ENCODE assay signal across 17 mouse cellular contexts in the genomic region with DNA sequence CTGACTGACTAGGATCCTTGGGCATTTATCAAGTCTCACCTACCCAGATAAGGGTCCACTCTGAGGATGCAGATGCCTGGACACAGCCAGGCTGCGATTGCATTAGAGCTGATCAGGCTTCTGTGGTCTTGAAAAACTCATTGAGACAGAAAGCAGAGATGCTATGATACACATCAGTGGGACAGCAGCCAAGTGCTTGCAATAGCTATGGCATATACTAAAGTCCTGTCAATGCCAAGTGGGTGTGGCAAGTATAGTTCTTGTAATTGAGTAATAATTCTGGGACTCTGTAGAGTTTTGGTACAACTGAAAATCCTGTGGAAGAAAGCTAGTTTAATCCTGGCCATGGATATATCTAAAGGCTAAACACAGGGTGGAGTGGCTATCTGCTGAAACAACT. TPM values are rescaled to one million over a fixed set of nuclear protein-coding genes. Genes with fewer than 3 reads are reported as not detected.
"Had no signal": no experiment of that assay in that cellular context is flagged by ENCODE, and none has a peak within 500 bp of the region (broad histone marks: within the 10 kb centered on the region; RNA-seq: fewer than 3 reads in every experiment).

No protein-coding gene starts in this region.

- H3K27ac ChIP-seq: layer of hippocampus, adult 2 months; limb, embryonic 13.5 days; liver, embryonic 14.5 days; midbrain, embryonic 10.5 days; midbrain, embryonic 15.5 days; neural tube, embryonic 13.5 days; stomach, embryonic 15.5 days had no signal

- H3K27me3 ChIP-seq: limb, embryonic 13.5 days; midbrain, embryonic 15.5 days; neural tube, embryonic 13.5 days; stomach, embryonic 15.5 days had no signal

- ATAC-seq: midbrain, embryonic 15.5 days had no signal

- H3K9me3 ChIP-seq: limb, embryonic 13.5 days; midbrain, embryonic 10.5 days; midbrain, embryonic 15.5 days; neural tube, embryonic 13.5 days; stomach, embryonic 15.5 days had no signal

- H3K9ac ChIP-seq: limb, embryonic 13.5 days; liver, embryonic 14.5 days; midbrain, embryonic 15.5 days; neural tube, embryonic 13.5 days; stomach, embryonic 15.5 days had no signal

- H3K4me1 ChIP-seq: limb, embryonic 13.5 days; midbrain, embryonic 10.5 days; midbrain, embryonic 15.5 days; neural tube, embryonic 13.5 days; stomach, embryonic 15.5 days had no signal

- H3K4me2 ChIP-seq: limb, embryonic 13.5 days; midbrain, embryonic 15.5 days; neural tube, embryonic 13.5 days; stomach, embryonic 15.5 days had no signal

- H3K36me3 ChIP-seq: limb, embryonic 13.5 days; midbrain, embryonic 10.5 days; midbrain, embryonic 15.5 days; neural tube, embryonic 13.5 days; stomach, embryonic 15.5 days had no signal

- H3K4me3 ChIP-seq: layer of hippocampus, adult 2 months; limb, embryonic 13.5 days; midbrain, embryonic 10.5 days; midbrain, embryonic 15.5 days; neural tube, embryonic 13.5 days; stomach, embryonic 15.5 days had no signal

- DNase-seq: kidney, adult 8-10 months; kidney, postnatal 36 days; lung, adult 2 months; lung, postnatal 14 days; retina, postnatal 1 day; right cerebral cortex, postnatal 14 days; thymus, postnatal 4 days had no signal

RNA-seq across cellular contexts. Expression of a gene that starts 53.2 kb away (rescaled TPM):
- total RNA-seq: layer of hippocampus, adult 2 months; layer of hippocampus, postnatal 10 days; monocyte, adult 5-6 weeks had no signal
- polyA plus RNA-seq: liver, adult 2 months; midbrain, embryonic 10.5 days; midbrain, embryonic 15.5 days; neural tube, embryonic 13.5 days had no signal
